Mouse (Mus musculus) midbrain, embryonic 15.5 days (tissue): ENCODE measurements around the gene Tcte2. TPM values are rescaled to one million over a fixed set of nuclear protein-coding genes. Genes with fewer than 3 reads are reported as not detected.

ENCODE experiments used
- ATAC-seq: fragments of 200-750 bp; cut with Nextera tagmentation; replicated peaks from 2 replicates; pipeline ENCODE4 v1.8.0; 2017; ENCODE audit warnings: moderate TSS enrichment
- H3K27ac ChIP-seq: fragments of 300-500 bp; sonication (generic); 2 replicates; pipeline ENCODE4 v1.5.1; 2015; ENCODE audit warnings: mild to moderate bottlenecking, inconsistent platforms
- H3K27me3 ChIP-seq: fragments of 300-500 bp; sonication (generic); replicated peaks from 2 replicates; pipeline ENCODE4 v1.6.1; 2015; ENCODE audit warnings: inconsistent platforms
- H3K36me3 ChIP-seq: fragments of 300-500 bp; sonication (generic); replicated peaks from 2 replicates; pipeline ENCODE4 v1.6.1; 2015; ENCODE audit warnings: inconsistent platforms
- H3K4me1 ChIP-seq: fragments of 300-500 bp; sonication (generic); 2 replicates; pipeline ENCODE4 v1.6.1; 2015; ENCODE audit warnings: inconsistent platforms
- H3K4me2 ChIP-seq: fragments of 300-500 bp; sonication (generic); 2 replicates; pipeline ENCODE4 v1.6.1; 2015; ENCODE audit warnings: inconsistent platforms, mild to moderate bottlenecking, moderate library complexity
- H3K4me3 ChIP-seq: fragments of 300-500 bp; sonication (generic); 2 replicates; pipeline ENCODE4 v1.5.1; 2015; ENCODE audit warnings: mild to moderate bottlenecking, inconsistent platforms
- H3K9ac ChIP-seq: fragments of 300-500 bp; sonication (generic); 2 replicates; pipeline ENCODE4 v1.6.1; 2015; ENCODE audit warnings: mild to moderate bottlenecking, inconsistent platforms
- H3K9me3 ChIP-seq: fragments of 300-500 bp; sonication (generic); 2 replicates; pipeline ENCODE4 v1.6.1; 2016; ENCODE audit warnings: inconsistent platforms
- whole genome bisulfite sequencing: fragments of 180-500 bp; shearing (Covaris S2); methylation state at CpG from one replicate; pipeline ENCODE4 v1.1.7; 2015; ENCODE audit warnings: mixed read lengths; 5-methylcytosine and 5-hydroxymethylcytosine counted together
- polyA plus RNA-seq: library from polyadenylated mRNA; unstranded; fragments of >200 nt; fragmentation: Nextera tagmentation; extraction: Ambion mirVana; gene quantifications from 2 replicates; pipeline ENCODE4 v1.2.1, GENCODE M21; 2015

Gene Tcte2
- polyA plus RNA-seq, 1 experiment from 2014 or later: 22.8 TPM

GRCm38 (mm10) chr17:13687656-13688055 lies 74.0 kb downstream of the Tcte2 start:
- no peak for ATAC-seq
- H3K4me2 ChIP-seq: no peak overlapping the region
- no peaks in the 10 kb centered on the region for H3K27me3 ChIP-seq
- peaks cover 10% of the 10 kb centered on the region for H3K4me1 ChIP-seq
- 83% methylated on average over 1 of the region's 1 CpGs for WGBS
- no peak overlapping the region for H3K27ac ChIP-seq
- no peak overlapping the region for H3K4me3 ChIP-seq
- H3K9me3 ChIP-seq: no peaks in the 10 kb centered on the region
- no peaks in the 10 kb centered on the region for H3K36me3 ChIP-seq
- no peak overlapping the region for H3K9ac ChIP-seq

DNA sequence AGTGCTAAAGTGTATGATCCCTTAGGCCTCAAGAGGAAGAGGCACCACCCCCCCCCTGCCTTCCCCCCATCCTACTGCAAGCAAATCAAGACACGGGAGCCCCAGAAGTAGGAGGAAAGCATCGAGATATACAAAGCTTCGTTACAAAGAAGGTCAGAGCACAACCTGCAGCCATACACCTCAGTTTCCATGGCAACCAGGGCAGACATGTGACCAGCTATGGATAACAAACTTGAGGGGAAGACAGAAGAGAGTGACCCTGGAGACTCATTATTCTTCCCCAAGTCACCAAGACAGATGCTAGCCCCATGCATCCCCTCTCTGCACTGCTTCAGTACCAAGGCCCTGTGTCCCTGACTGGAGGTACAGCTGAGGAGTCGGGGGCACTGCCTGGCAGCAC lies 74.5 kb downstream of the Tcte2 start:
- Histone ChIP-seq H3K27ac (0 out of 2 replicates have a peak overlapping the region, but pooled peaks have one; percentile 33), H3K9me3 (no peaks in the 10 kb centered on the region), H3K4me2 (no peak overlapping the region), H3K9ac (no peak overlapping the region), H3K4me3 (no peak overlapping the region), H3K4me1 (peaks cover 13% of the 10 kb centered on the region), H3K27me3 (no peaks in the 10 kb centered on the region), H3K36me3 (no peaks in the 10 kb centered on the region)
- 32% methylated on average over 4 of the region's 4 CpGs for WGBS
- ATAC-seq: peak; percentile 46; the same call in 1 of the 2 replicates

DNA sequence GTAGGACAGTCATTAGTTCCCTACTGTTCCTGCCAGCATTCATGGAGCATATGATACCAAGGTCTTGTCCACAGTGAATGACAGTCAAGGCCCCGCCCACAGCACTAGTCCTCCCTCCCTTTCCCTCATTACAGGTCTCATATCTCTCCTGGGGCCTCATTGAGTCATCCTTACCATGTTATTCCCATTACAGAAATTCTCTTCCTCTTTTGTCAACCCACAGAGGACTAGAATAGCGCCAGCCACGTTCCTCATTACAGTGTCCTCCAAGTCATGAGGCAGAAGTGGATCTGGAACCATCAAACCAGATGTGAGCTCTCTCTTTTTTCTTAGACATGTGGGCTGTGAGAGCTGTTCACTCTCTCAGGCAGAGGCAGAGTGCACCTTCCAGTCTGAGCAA lies 76.0 kb downstream of the Tcte2 start:
- Histone ChIP-seq H3K9ac (no peak overlapping the region), H3K36me3 (no peaks in the 10 kb centered on the region), H3K9me3 (no peaks in the 10 kb centered on the region), H3K27ac (no peak overlapping the region), H3K4me1 (peaks cover 13% of the 10 kb centered on the region), H3K27me3 (no peaks in the 10 kb centered on the region), H3K4me2 (no peak overlapping the region), H3K4me3 (no peak overlapping the region)
- no peak for ATAC-seq
- WGBS: 82% methylated on average over 3 of the region's 3 CpGs

DNA sequence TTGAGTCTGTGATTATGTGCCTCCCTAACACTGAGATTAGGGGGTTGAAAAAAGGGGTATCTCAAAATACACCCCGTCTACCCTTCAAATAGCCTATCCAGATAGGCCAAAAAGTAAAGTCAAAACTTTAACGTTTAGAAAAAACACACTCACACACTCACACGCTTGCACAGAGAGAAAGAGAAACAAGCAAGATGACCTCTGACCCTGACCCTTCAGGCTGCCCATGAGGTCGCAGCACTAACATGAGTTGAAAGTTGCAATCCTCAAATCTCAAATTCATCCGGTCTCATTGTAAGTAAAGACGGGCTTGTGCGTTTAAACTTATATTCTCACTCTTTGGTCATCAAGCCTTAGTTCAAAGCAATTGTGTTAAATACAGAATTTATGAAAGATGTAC lies 77.4 kb downstream of the Tcte2 start:
- no peak overlapping the region for H3K4me3 ChIP-seq
- WGBS: 57% methylated on average over 7 of the region's 7 CpGs
- H3K4me2 ChIP-seq: no peak overlapping the region
- no peaks in the 10 kb centered on the region for H3K27me3 ChIP-seq
- no peaks in the 10 kb centered on the region for H3K36me3 ChIP-seq
- no peak overlapping the region for H3K9ac ChIP-seq
- peaks cover 20% of the 10 kb centered on the region for H3K4me1 ChIP-seq
- no peaks in the 10 kb centered on the region for H3K9me3 ChIP-seq
- H3K27ac ChIP-seq: no peak overlapping the region
- no peak for ATAC-seq

- no peaks in the 10 kb centered on the region for H3K27me3 ChIP-seq
- H3K36me3 ChIP-seq: no peaks in the 10 kb centered on the region
- H3K4me2 ChIP-seq: peak overlapping the region; percentile 25
- H3K27ac ChIP-seq: peak overlapping the region; percentile 72
- H3K4me3 ChIP-seq: no peak overlapping the region
- no peak overlapping the region for H3K9ac ChIP-seq
- H3K9me3 ChIP-seq: no peaks in the 10 kb centered on the region
- H3K4me1 ChIP-seq: peaks cover 20% of the 10 kb centered on the region
- peak; percentile 44 for ATAC-seq
- WGBS: 15% methylated on average over 15 of the region's 15 CpGs
Measured at GRCm38 (mm10) chr17:13683411-13684174, 78.0 kb downstream of the Tcte2 start.

DNA sequence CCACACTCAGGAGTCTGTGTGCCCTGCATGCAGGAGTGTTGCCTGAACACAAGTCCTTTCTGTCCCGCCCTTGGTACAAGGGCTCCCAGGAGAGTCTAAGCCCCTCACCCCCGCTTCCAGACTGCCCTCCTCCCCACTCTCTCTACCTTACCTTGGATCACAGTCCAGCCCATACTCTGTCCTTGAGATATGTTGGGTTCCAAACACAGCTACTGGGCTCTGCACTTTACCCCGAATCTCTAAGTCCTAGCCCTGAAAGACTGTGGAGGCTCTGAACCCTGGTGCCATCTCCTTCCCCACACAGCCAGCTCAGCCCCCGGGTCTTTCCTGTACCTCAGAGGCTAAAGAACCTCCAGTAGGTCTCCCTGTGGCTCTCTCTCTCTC lies 78.6 kb downstream of the Tcte2 start:
- H3K27me3 ChIP-seq: no peaks in the 10 kb centered on the region
- peak overlapping the region; percentile 72 for H3K27ac ChIP-seq
- H3K9ac ChIP-seq: no peak overlapping the region
- peaks cover 23% of the 10 kb centered on the region for H3K4me1 ChIP-seq
- peak overlapping the region; percentile 25 for H3K4me2 ChIP-seq
- no peaks in the 10 kb centered on the region for H3K36me3 ChIP-seq
- ATAC-seq: no peak
- peak overlapping the region; percentile 12 for H3K4me3 ChIP-seq
- 13% methylated on average over 4 of the region's 4 CpGs for WGBS
- no peaks in the 10 kb centered on the region for H3K9me3 ChIP-seq

DNA sequence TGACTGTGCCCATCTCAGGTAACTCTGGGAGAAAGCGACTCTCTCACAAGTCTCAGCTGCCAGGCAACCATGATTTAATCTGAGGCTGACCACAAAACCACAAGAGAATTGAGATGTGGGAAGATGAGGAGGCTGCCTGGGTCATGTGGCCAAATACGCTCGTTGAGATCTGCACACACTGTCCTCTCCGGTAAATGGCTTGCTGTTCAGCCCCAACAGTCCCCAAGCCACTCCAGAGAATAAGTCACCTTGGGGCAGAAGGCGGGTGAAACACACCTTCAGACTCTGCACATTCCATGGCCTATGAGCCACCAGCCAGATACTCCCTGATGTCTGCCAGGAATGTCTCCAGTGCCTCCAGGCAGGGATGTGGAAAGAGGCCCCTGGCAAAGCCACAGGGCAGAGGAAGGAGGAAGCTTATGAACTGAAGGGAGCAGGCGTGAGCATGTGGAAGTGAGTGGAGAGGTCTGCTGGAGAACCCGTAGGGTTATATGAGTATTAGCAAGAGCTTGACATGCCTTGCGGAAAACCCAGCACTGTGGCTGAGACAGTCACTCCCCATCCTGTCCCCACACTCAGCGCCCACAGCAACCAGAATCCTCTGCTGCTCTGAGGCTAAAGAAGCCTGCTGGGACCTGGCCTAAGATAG lies 79.1 kb downstream of the Tcte2 start:
- Histone ChIP-seq H3K27me3 (no peaks in the 10 kb centered on the region), H3K9ac (no peak overlapping the region), H3K4me2 (peak overlapping the region; percentile 25; the same call in 1 of the 2 replicates), H3K4me3 (peak overlapping the region; percentile 12), H3K9me3 (no peaks in the 10 kb centered on the region), H3K27ac (peak overlapping the region; percentile 72), H3K36me3 (no peaks in the 10 kb centered on the region), H3K4me1 (peaks cover 28% of the 10 kb centered on the region)
- ATAC-seq: no peak
- 59% methylated on average over 9 of the region's 9 CpGs for WGBS

DNA sequence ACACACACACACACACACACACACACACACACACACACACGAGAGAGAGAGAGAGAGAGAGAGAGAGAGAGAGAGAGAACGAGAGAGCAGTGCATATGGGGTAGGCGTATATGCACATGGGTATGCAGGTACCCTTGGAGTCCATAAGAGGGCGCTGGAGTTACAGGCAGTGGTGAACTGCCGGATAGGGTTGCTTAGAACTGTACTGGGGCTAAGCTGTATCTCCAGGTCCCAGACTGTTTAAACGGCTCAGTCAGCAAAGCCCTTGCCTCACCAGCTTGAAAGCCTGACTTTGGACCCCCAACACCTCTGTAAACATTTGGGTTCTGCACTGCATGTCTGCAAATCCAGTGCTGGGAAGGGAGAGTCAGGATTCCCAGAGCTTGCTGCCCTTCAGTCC lies 79.9 kb downstream of the Tcte2 start:
- no peak for ATAC-seq
- no peaks in the 10 kb centered on the region for H3K36me3 ChIP-seq
- no peaks in the 10 kb centered on the region for H3K9me3 ChIP-seq
- no peak overlapping the region for H3K9ac ChIP-seq
- H3K4me1 ChIP-seq: peaks cover 31% of the 10 kb centered on the region
- no peak overlapping the region for H3K4me2 ChIP-seq
- 90% methylated on average over 5 of the region's 6 CpGs for WGBS
- no peaks in the 10 kb centered on the region for H3K27me3 ChIP-seq
- H3K27ac ChIP-seq: no peak overlapping the region
- H3K4me3 ChIP-seq: no peak overlapping the region

DNA sequence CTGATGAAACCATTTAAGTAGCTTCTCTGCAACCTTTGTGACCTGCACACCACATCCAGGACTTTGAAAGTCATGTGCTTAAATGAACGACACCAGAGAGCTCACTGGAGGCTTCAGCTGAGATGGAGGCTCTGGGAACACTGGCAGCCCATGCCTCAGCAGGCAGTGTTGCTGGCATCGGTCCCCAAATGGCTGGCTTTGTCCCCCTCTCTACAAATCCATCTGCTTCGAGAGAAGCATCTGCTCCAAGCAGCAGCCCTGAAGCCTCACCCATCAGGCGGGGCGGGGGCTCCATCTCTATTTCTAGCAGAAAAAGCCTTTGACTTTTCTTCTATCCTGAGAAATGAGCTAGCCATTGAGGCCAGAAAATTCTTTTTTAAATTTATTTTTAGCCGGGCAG lies 80.5 kb downstream of the Tcte2 start:
- Histone ChIP-seq H3K27me3 (no peaks in the 10 kb centered on the region), H3K36me3 (no peaks in the 10 kb centered on the region), H3K4me1 (peaks cover 34% of the 10 kb centered on the region), H3K27ac (no peak overlapping the region), H3K4me2 (no peak overlapping the region), H3K9me3 (no peaks in the 10 kb centered on the region), H3K4me3 (no peak overlapping the region), H3K9ac (no peak overlapping the region)
- WGBS: 75% methylated on average over 6 of the region's 6 CpGs
- ATAC-seq: no peak

GRCm38 (mm10) chr17:13680318-13680717 lies 81.3 kb downstream of the Tcte2 start:
- WGBS: 64% methylated on average over 4 of the region's 4 CpGs
- Histone ChIP-seq H3K36me3 (no peaks in the 10 kb centered on the region), H3K9me3 (no peaks in the 10 kb centered on the region), H3K27ac (no peak overlapping the region), H3K4me3 (no peak overlapping the region), H3K4me1 (peaks cover 34% of the 10 kb centered on the region), H3K9ac (no peak overlapping the region), H3K4me2 (no peak overlapping the region), H3K27me3 (no peaks in the 10 kb centered on the region)
- no peak for ATAC-seq

GRCm38 (mm10) chr17:13679725-13680124 lies 81.9 kb downstream of the Tcte2 start:
- no peak for ATAC-seq
- no peaks in the 10 kb centered on the region for H3K36me3 ChIP-seq
- no peak overlapping the region for H3K4me2 ChIP-seq
- H3K4me1 ChIP-seq: peaks cover 34% of the 10 kb centered on the region
- no peak overlapping the region for H3K4me3 ChIP-seq
- H3K27me3 ChIP-seq: no peaks in the 10 kb centered on the region
- peak overlapping the region; percentile 13; the same call in 1 of the 2 replicates for H3K27ac ChIP-seq
- H3K9me3 ChIP-seq: no peaks in the 10 kb centered on the region
- WGBS: 71% methylated on average over 6 of the region's 6 CpGs
- H3K9ac ChIP-seq: no peak overlapping the region

GRCm38 (mm10) chr17:13677225-13678148 lies 84.1 kb downstream of the Tcte2 start:
- Histone ChIP-seq H3K27ac (peak overlapping the region; percentile 69), H3K36me3 (no peaks in the 10 kb centered on the region), H3K4me1 (peaks cover 25% of the 10 kb centered on the region), H3K27me3 (no peaks in the 10 kb centered on the region), H3K9ac (peak overlapping the region; percentile 25; the same call in 1 of the 2 replicates), H3K4me2 (peak overlapping the region; percentile 27; the same call in 1 of the 2 replicates), H3K9me3 (no peaks in the 10 kb centered on the region), H3K4me3 (no peak overlapping the region)
- no peak for ATAC-seq
- WGBS: 21% methylated on average over 9 of the region's 9 CpGs
